Mouse (Mus musculus): ENCODE data around the gene Rcl1.

- TF ChIP-seq CTCF (IDR thresholded peaks at IDR 0.05; ENCODE audit: borderline replicate concordance, insufficient read depth, low read length), result no peak
- no peak for TF ChIP-seq POLR2A (IDR thresholded peaks at IDR 0.05; ENCODE audit: low read depth, low read length)
Measured at GRCm38 (mm10) chr19:29058741-29059140, 42.4 kb upstream of the Rcl1 start.

Data from embryonic fibroblast, embryonic 13.5 days (primary cell).